Mouse (Mus musculus): ENCODE results near the gene Scn8a. TPM values are rescaled to one million over a fixed set of nuclear protein-coding genes. Genes with fewer than 3 reads are reported as not detected.

The Scn8a gene
- polyA plus RNA-seq, 1 experiment from 2014 or later = 23.0 TPM

- H3K4me1 ChIP-seq (replicated peaks; ENCODE audit: control insufficient read depth, insufficient read depth, low read length) = peaks cover 12% of the 10 kb centered on the region
- H3K4me3 ChIP-seq (replicated peaks; ENCODE audit: low read length) = no peak overlapping the region
These were observed 85.1 kb downstream of the Scn8a start for GRCm38 (mm10) chr15:100954751-100955150.

DNA sequence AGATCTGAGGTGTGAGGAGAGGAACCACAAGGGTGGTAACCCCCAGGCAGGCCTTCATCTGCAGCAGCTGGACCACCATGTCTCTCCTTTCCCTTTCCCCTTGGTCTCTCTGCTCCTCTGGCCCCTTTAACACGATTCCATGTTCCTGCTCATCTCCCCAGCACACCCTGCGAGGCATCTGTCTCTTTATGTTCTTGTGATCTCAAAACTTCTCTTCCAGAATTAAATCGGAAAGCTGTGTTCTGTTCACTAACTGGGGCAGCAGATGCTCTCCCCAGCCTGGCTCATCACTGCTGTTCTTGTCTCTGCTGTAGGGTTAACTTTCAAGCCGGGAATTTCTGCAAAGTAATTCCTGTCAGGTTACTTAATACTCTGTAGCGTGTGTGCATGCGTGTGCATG, 91.3 kb downstream of the Scn8a start:
- Histone ChIP-seq H3K9ac (replicated peaks; ENCODE audit: low read depth, low read length) (no peak overlapping the region), H3K27ac (ENCODE audit: low read length) (no peak overlapping the region), H3K27me3 (replicated peaks; ENCODE audit: control insufficient read depth, insufficient read depth, low read length) (no peaks in the 10 kb centered on the region), H3K4me2 (ENCODE audit: low read length) (no peak overlapping the region), H3K9me3 (ENCODE audit: control insufficient read depth, low read length) (no peaks in the 10 kb centered on the region), H3K4me3 (replicated peaks; ENCODE audit: low read length) (no peak overlapping the region), H3K36me3 (ENCODE audit: control insufficient read depth, insufficient read depth) (no peaks in the 10 kb centered on the region), H3K4me1 (replicated peaks; ENCODE audit: control insufficient read depth, insufficient read depth, low read length) (no peaks in the 10 kb centered on the region)
- no peak for ATAC-seq
- 80% methylated on average over 6 of the region's 6 CpGs for WGBS

More at GRCm38 (mm10) chr15:100954751-100955150, 85.1 kb downstream of the Scn8a start:
- no peaks in the 10 kb centered on the region for H3K27me3 ChIP-seq (replicated peaks; ENCODE audit: control insufficient read depth, insufficient read depth, low read length)
- H3K36me3 ChIP-seq (ENCODE audit: control insufficient read depth, insufficient read depth) = no peaks in the 10 kb centered on the region; the same call in 1 of the 2 replicates
- WGBS = 75% methylated on average over 16 of the region's 16 CpGs
- no peak for ATAC-seq
- no peak overlapping the region for H3K27ac ChIP-seq (ENCODE audit: low read length)
- no peak overlapping the region for H3K4me2 ChIP-seq (ENCODE audit: low read length)
- no peaks in the 10 kb centered on the region for H3K9me3 ChIP-seq (ENCODE audit: control insufficient read depth, low read length)
- H3K9ac ChIP-seq (replicated peaks; ENCODE audit: low read depth, low read length) = no peak overlapping the region

GRCm38 (mm10) chr15:100961561-100961960, 91.9 kb downstream of the Scn8a start:
- H3K4me2 ChIP-seq (ENCODE audit: low read length) = no peak overlapping the region
- no peak overlapping the region for H3K27ac ChIP-seq (ENCODE audit: low read length)
- no peaks in the 10 kb centered on the region for H3K27me3 ChIP-seq (replicated peaks; ENCODE audit: control insufficient read depth, insufficient read depth, low read length)
- no peaks in the 10 kb centered on the region for H3K9me3 ChIP-seq (ENCODE audit: control insufficient read depth, low read length)
- no peak overlapping the region for H3K9ac ChIP-seq (replicated peaks; ENCODE audit: low read depth, low read length)
- no peaks in the 10 kb centered on the region for H3K36me3 ChIP-seq (ENCODE audit: control insufficient read depth, insufficient read depth)
- WGBS = 83% methylated on average over 4 of the region's 4 CpGs
- ATAC-seq = no peak
- no peak overlapping the region for H3K4me3 ChIP-seq (replicated peaks; ENCODE audit: low read length)
- no peaks in the 10 kb centered on the region for H3K4me1 ChIP-seq (replicated peaks; ENCODE audit: control insufficient read depth, insufficient read depth, low read length)

DNA sequence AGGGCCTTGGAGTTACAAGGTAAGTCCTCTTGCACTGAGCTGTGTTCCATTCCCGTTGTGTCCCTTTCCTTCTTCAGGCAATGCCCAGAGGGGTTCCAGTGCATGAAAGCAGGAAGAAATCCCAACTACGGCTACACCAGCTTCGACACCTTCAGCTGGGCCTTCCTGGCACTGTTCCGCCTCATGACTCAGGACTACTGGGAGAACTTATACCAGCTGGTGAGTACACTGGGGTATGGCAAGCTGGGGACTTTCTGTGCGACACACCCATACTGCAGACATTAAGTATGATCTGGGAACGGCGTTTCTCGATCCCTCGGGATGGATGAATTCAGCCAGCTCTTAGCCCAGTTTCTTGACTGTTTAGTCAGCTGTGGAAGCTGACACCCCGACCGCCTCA, 101.8 kb downstream of the Scn8a start:
- Histone ChIP-seq H3K9me3 (ENCODE audit: control insufficient read depth, low read length) (no peaks in the 10 kb centered on the region), H3K27me3 (replicated peaks; ENCODE audit: control insufficient read depth, insufficient read depth, low read length) (no peaks in the 10 kb centered on the region), H3K27ac (ENCODE audit: low read length) (no peak overlapping the region), H3K4me1 (replicated peaks; ENCODE audit: control insufficient read depth, insufficient read depth, low read length) (no peaks in the 10 kb centered on the region), H3K36me3 (ENCODE audit: control insufficient read depth, insufficient read depth) (peaks cover 18% of the 10 kb centered on the region), H3K9ac (replicated peaks; ENCODE audit: low read depth, low read length) (no peak overlapping the region), H3K4me3 (replicated peaks; ENCODE audit: low read length) (no peak overlapping the region), H3K4me2 (ENCODE audit: low read length) (no peak overlapping the region)
- 92% methylated on average over 11 of the region's 11 CpGs for WGBS
- no peak for ATAC-seq

- H3K36me3 ChIP-seq (ENCODE audit: control insufficient read depth, insufficient read depth) = peaks cover 18% of the 10 kb centered on the region
- H3K4me1 ChIP-seq (replicated peaks; ENCODE audit: control insufficient read depth, insufficient read depth, low read length) = no peaks in the 10 kb centered on the region
- no peak overlapping the region for H3K9ac ChIP-seq (replicated peaks; ENCODE audit: low read depth, low read length)
- no peak overlapping the region for H3K4me2 ChIP-seq (ENCODE audit: low read length)
- ATAC-seq = no peak
- no peak overlapping the region for H3K27ac ChIP-seq (ENCODE audit: low read length)
- no peak overlapping the region for H3K4me3 ChIP-seq (replicated peaks; ENCODE audit: low read length)
- H3K27me3 ChIP-seq (replicated peaks; ENCODE audit: control insufficient read depth, insufficient read depth, low read length) = no peaks in the 10 kb centered on the region
- 38% methylated on average over 11 of the region's 11 CpGs for WGBS
- H3K9me3 ChIP-seq (ENCODE audit: control insufficient read depth, low read length) = no peaks in the 10 kb centered on the region
These were observed 103.1 kb downstream of the Scn8a start for GRCm38 (mm10) chr15:100972795-100973194.

DNA sequence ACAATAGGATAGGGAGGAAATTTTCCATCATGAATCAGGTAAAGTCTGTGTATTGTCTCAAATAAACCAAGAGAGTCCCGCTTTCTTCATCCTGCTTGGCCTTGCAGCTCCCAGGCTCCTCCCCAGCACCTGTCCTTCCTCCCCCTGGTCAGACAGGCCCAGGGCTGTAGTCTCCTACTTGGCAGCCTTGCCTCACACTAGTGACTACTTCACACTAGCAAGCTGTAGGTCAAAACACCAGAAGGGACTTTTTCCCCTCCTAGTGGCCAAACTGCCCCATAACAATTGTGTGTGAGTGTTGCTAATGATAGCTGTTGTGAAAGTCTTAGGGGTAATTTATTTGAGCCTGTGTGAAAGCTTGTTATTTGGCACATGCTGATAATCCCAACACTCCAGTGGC, 105.0 kb downstream of the Scn8a start:
- no peaks in the 10 kb centered on the region for H3K27me3 ChIP-seq (replicated peaks; ENCODE audit: control insufficient read depth, insufficient read depth, low read length)
- no peaks in the 10 kb centered on the region for H3K4me1 ChIP-seq (replicated peaks; ENCODE audit: control insufficient read depth, insufficient read depth, low read length)
- ATAC-seq = no peak
- H3K9ac ChIP-seq (replicated peaks; ENCODE audit: low read depth, low read length) = no peak overlapping the region
- no peak overlapping the region for H3K27ac ChIP-seq (ENCODE audit: low read length)
- H3K4me2 ChIP-seq (ENCODE audit: low read length) = no peak overlapping the region
- peaks cover 16% of the 10 kb centered on the region for H3K36me3 ChIP-seq (ENCODE audit: control insufficient read depth, insufficient read depth)
- H3K4me3 ChIP-seq (replicated peaks; ENCODE audit: low read length) = no peak overlapping the region
- WGBS = 72% methylated on average over 1 of the region's 1 CpGs
- no peaks in the 10 kb centered on the region for H3K9me3 ChIP-seq (ENCODE audit: control insufficient read depth, low read length)

- Histone ChIP-seq H3K27ac (ENCODE audit: low read length) (0 out of 2 replicates have a peak overlapping the region, but pooled peaks have one; percentile 17), H3K36me3 (ENCODE audit: control insufficient read depth, insufficient read depth) (no peaks in the 10 kb centered on the region)
- under 1% methylated on average over 45 of the region's 46 CpGs for WGBS
These were observed 113.9 kb downstream of the Scn8a start for GRCm38 (mm10) chr15:100983427-100984153.

GRCm38 (mm10) chr15:100984154-100984893, 114.7 kb downstream of the Scn8a start:
- Histone ChIP-seq H3K4me3 (replicated peaks; ENCODE audit: low read length) (peak overlapping the region; percentile 52), H3K9me3 (ENCODE audit: control insufficient read depth, low read length) (no peaks in the 10 kb centered on the region), H3K36me3 (ENCODE audit: control insufficient read depth, insufficient read depth) (no peaks in the 10 kb centered on the region), H3K4me2 (ENCODE audit: low read length) (peak overlapping the region; percentile 80), H3K9ac (replicated peaks; ENCODE audit: low read depth, low read length) (peak overlapping the region; percentile 69), H3K27me3 (replicated peaks; ENCODE audit: control insufficient read depth, insufficient read depth, low read length) (no peaks in the 10 kb centered on the region), H3K4me1 (replicated peaks; ENCODE audit: control insufficient read depth, insufficient read depth, low read length) (peaks cover 8% of the 10 kb centered on the region), H3K27ac (ENCODE audit: low read length) (no peak overlapping the region)
- 24% methylated on average over 12 of the region's 12 CpGs for WGBS
- ATAC-seq = no peak; the same call in 1 of the 2 replicates

More at GRCm38 (mm10) chr15:100983427-100984153, 113.9 kb downstream of the Scn8a start:
- Histone ChIP-seq H3K9ac (replicated peaks; ENCODE audit: low read depth, low read length) (peak overlapping the region; percentile 69), H3K4me1 (replicated peaks; ENCODE audit: control insufficient read depth, insufficient read depth, low read length) (peaks cover 8% of the 10 kb centered on the region), H3K4me2 (ENCODE audit: low read length) (peak overlapping the region; percentile 80), H3K4me3 (replicated peaks; ENCODE audit: low read length) (peak overlapping the region; percentile 52), H3K27me3 (replicated peaks; ENCODE audit: control insufficient read depth, insufficient read depth, low read length) (no peaks in the 10 kb centered on the region), H3K9me3 (ENCODE audit: control insufficient read depth, low read length) (no peaks in the 10 kb centered on the region)
- ATAC-seq = peak; percentile 91

DNA sequence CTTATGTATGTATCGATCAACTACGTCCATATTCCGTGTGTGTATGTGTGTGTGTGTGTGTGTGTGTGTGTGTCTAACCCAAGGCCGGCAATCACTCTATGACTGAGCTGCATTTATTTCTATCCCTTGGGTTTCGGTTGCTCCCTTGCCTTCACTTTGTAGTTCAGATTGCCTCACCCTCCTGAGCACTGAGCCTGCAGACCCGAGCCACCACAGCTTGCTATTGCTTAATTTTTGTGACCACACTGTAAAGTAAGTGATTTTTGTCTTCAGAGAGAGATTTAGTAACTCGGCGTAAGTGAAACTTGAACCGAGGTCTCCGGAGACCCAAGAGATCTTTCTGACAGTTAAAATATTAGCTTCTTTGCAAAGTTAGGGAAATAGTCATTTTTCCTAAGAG, 116.8 kb downstream of the Scn8a start:
- Histone ChIP-seq H3K36me3 (ENCODE audit: control insufficient read depth, insufficient read depth) (0 out of 2 replicates have a peak, but pooled peaks cover 4% of the 10 kb centered on the region), H3K9ac (replicated peaks; ENCODE audit: low read depth, low read length) (no peak overlapping the region), H3K27me3 (replicated peaks; ENCODE audit: control insufficient read depth, insufficient read depth, low read length) (no peaks in the 10 kb centered on the region), H3K4me2 (ENCODE audit: low read length) (no peak overlapping the region), H3K4me3 (replicated peaks; ENCODE audit: low read length) (no peak overlapping the region), H3K27ac (ENCODE audit: low read length) (no peak overlapping the region), H3K4me1 (replicated peaks; ENCODE audit: control insufficient read depth, insufficient read depth, low read length) (peaks cover 8% of the 10 kb centered on the region), H3K9me3 (ENCODE audit: control insufficient read depth, low read length) (no peaks in the 10 kb centered on the region)
- WGBS = 85% methylated on average over 10 of the region's 10 CpGs
- no peak for ATAC-seq
